Mouse (Mus musculus): ENCODE results near the gene Fads1. TPM values are rescaled to one million over a fixed set of nuclear protein-coding genes. Genes with fewer than 3 reads are reported as not detected.
A peak's percentile ranks its signal among the peaks of the same experiment; 100 is the strongest.
"Not testable (repeated sequence)": the region's sequence is repeated elsewhere in the genome, so short reads cannot be mapped to it uniquely, and the experiment has no call there.

Fads1 gene
- polyA plus RNA-seq (2012; ENCODE audit: insufficient read depth, insufficient read length, missing spikeins): 11.0 and 13.5 TPM in 2 replicates

GRCm38 (mm10) chr19:10182670-10183298, at the start of gene Fads1:
Gene Fads1 (plus strand): TSS chr19:10182888.
- no peaks in the 10 kb centered on the region for H3K4me1 ChIP-seq (ENCODE audit: control insufficient read depth, insufficient read depth, insufficient read length, low read length)
- H3K4me3 ChIP-seq (ENCODE audit: insufficient read depth, low read depth, low read length): peak within 1 kb of the TSS; percentile 88
- H3K27ac ChIP-seq (replicated peaks; ENCODE audit: low read depth, low read length): peak within 1 kb of the TSS; percentile 47; the same call in 1 of the 2 replicates

GRCm38 (mm10) chr19:10134692-10135091, 48.0 kb upstream of the Fads1 start:
- H3K4me3 ChIP-seq (ENCODE audit: insufficient read depth, low read depth, low read length): no peak overlapping the region
- no peaks in the 10 kb centered on the region for H3K4me1 ChIP-seq (ENCODE audit: control insufficient read depth, insufficient read depth, insufficient read length, low read length)
- no peak overlapping the region for H3K27ac ChIP-seq (replicated peaks; ENCODE audit: low read depth, low read length)

GRCm38 (mm10) chr19:10137423-10137822, 45.3 kb upstream of the Fads1 start:
- no peaks in the 10 kb centered on the region for H3K4me1 ChIP-seq (ENCODE audit: control insufficient read depth, insufficient read depth, insufficient read length, low read length)
- no peak overlapping the region for H3K27ac ChIP-seq (replicated peaks; ENCODE audit: low read depth, low read length)
- no peak overlapping the region for H3K4me3 ChIP-seq (ENCODE audit: insufficient read depth, low read depth, low read length)

- no peak overlapping the region for H3K4me3 ChIP-seq (ENCODE audit: insufficient read depth, low read depth, low read length)
- no peaks in the 10 kb centered on the region for H3K4me1 ChIP-seq (ENCODE audit: control insufficient read depth, insufficient read depth, insufficient read length, low read length)
- H3K27ac ChIP-seq (replicated peaks; ENCODE audit: low read depth, low read length): no peak overlapping the region
Measured at GRCm38 (mm10) chr19:10139736-10140135, 43.0 kb upstream of the Fads1 start.

GRCm38 (mm10) chr19:10143667-10144066, 39.0 kb upstream of the Fads1 start:
- no peaks in the 10 kb centered on the region for H3K4me1 ChIP-seq (ENCODE audit: control insufficient read depth, insufficient read depth, insufficient read length, low read length)
- H3K27ac ChIP-seq (replicated peaks; ENCODE audit: low read depth, low read length): no peak overlapping the region
- no peak overlapping the region for H3K4me3 ChIP-seq (ENCODE audit: insufficient read depth, low read depth, low read length)

GRCm38 (mm10) chr19:10144464-10144863, 38.2 kb upstream of the Fads1 start:
- H3K4me1 ChIP-seq (ENCODE audit: control insufficient read depth, insufficient read depth, insufficient read length, low read length): no peaks in the 10 kb centered on the region; the same call in 1 of the 2 replicates
- no peak overlapping the region for H3K4me3 ChIP-seq (ENCODE audit: insufficient read depth, low read depth, low read length)
- no peak overlapping the region for H3K27ac ChIP-seq (replicated peaks; ENCODE audit: low read depth, low read length)

GRCm38 (mm10) chr19:10148555-10148954, 34.1 kb upstream of the Fads1 start:
- Histone ChIP-seq H3K4me3 (ENCODE audit: insufficient read depth, low read depth, low read length) (no peak overlapping the region), H3K27ac (replicated peaks; ENCODE audit: low read depth, low read length) (peak overlapping the region; percentile 45), H3K4me1 (ENCODE audit: control insufficient read depth, insufficient read depth, insufficient read length, low read length) (no peaks in the 10 kb centered on the region; the same call in 1 of the 2 replicates)

GRCm38 (mm10) chr19:10149189-10149588, 33.5 kb upstream of the Fads1 start:
- Histone ChIP-seq H3K27ac (replicated peaks; ENCODE audit: low read depth, low read length) (no peak overlapping the region), H3K4me3 (ENCODE audit: insufficient read depth, low read depth, low read length) (no peak overlapping the region), H3K4me1 (ENCODE audit: control insufficient read depth, insufficient read depth, insufficient read length, low read length) (no peaks in the 10 kb centered on the region; the same call in 1 of the 2 replicates)

GRCm38 (mm10) chr19:10157725-10158124, 25.0 kb upstream of the Fads1 start:
- Histone ChIP-seq H3K4me1 (ENCODE audit: control insufficient read depth, insufficient read depth, insufficient read length, low read length) (no peaks in the 10 kb centered on the region), H3K27ac (replicated peaks; ENCODE audit: low read depth, low read length) (no peak overlapping the region), H3K4me3 (ENCODE audit: insufficient read depth, low read depth, low read length) (no peak overlapping the region)

GRCm38 (mm10) chr19:10163896-10164295, 18.8 kb upstream of the Fads1 start:
- H3K27ac ChIP-seq (replicated peaks; ENCODE audit: low read depth, low read length): no peak overlapping the region
- no peak overlapping the region for H3K4me3 ChIP-seq (ENCODE audit: insufficient read depth, low read depth, low read length)
- no peaks in the 10 kb centered on the region for H3K4me1 ChIP-seq (ENCODE audit: control insufficient read depth, insufficient read depth, insufficient read length, low read length)

GRCm38 (mm10) chr19:10165928-10166327, 16.8 kb upstream of the Fads1 start:
- H3K4me1 ChIP-seq (ENCODE audit: control insufficient read depth, insufficient read depth, insufficient read length, low read length); H3K27ac ChIP-seq (replicated peaks; ENCODE audit: low read depth, low read length); H3K4me3 ChIP-seq (ENCODE audit: insufficient read depth, low read depth, low read length): not testable (repeated sequence)

- Histone ChIP-seq H3K27ac (replicated peaks; ENCODE audit: low read depth, low read length) (no peak overlapping the region), H3K4me1 (ENCODE audit: control insufficient read depth, insufficient read depth, insufficient read length, low read length) (peaks cover 5% of the 10 kb centered on the region; the same call in 1 of the 2 replicates), H3K4me3 (ENCODE audit: insufficient read depth, low read depth, low read length) (no peak overlapping the region)
Measured at GRCm38 (mm10) chr19:10167112-10167511, 15.6 kb upstream of the Fads1 start.

GRCm38 (mm10) chr19:10167951-10168350, 14.7 kb upstream of the Fads1 start:
- Histone ChIP-seq H3K4me1 (ENCODE audit: control insufficient read depth, insufficient read depth, insufficient read length, low read length) (peaks cover 5% of the 10 kb centered on the region; the same call in 1 of the 2 replicates), H3K4me3 (ENCODE audit: insufficient read depth, low read depth, low read length) (no peak overlapping the region), H3K27ac (replicated peaks; ENCODE audit: low read depth, low read length) (no peak overlapping the region)

- Histone ChIP-seq H3K27ac (replicated peaks; ENCODE audit: low read depth, low read length) (no peak overlapping the region), H3K4me3 (ENCODE audit: insufficient read depth, low read depth, low read length) (no peak overlapping the region), H3K4me1 (ENCODE audit: control insufficient read depth, insufficient read depth, insufficient read length, low read length) (peaks cover 5% of the 10 kb centered on the region)
Measured at GRCm38 (mm10) chr19:10168441-10168840, 14.2 kb upstream of the Fads1 start.

GRCm38 (mm10) chr19:10169179-10169578, 13.5 kb upstream of the Fads1 start:
- no peak overlapping the region for H3K4me3 ChIP-seq (ENCODE audit: insufficient read depth, low read depth, low read length)
- H3K27ac ChIP-seq (replicated peaks; ENCODE audit: low read depth, low read length): no peak overlapping the region
- H3K4me1 ChIP-seq (ENCODE audit: control insufficient read depth, insufficient read depth, insufficient read length, low read length): peaks cover 5% of the 10 kb centered on the region

GRCm38 (mm10) chr19:10169692-10170330, 12.9 kb upstream of the Fads1 start:
- H3K4me1 ChIP-seq (ENCODE audit: control insufficient read depth, insufficient read depth, insufficient read length, low read length); H3K27ac ChIP-seq (replicated peaks; ENCODE audit: low read depth, low read length); H3K4me3 ChIP-seq (ENCODE audit: insufficient read depth, low read depth, low read length): not testable (repeated sequence)
